Mouse (Mus musculus) liver, adult 2 months (tissue): ENCODE results near the gene Six5. TPM values are rescaled to one million over a fixed set of nuclear protein-coding genes. Genes with fewer than 3 reads are reported as not detected.

ENCODE experiments used
- DNase-seq: peaks from one replicate; pipeline ENCODE4 v3.0.0-alpha.2; 2011; ENCODE audit warnings: low read depth, low spot score; ENCODE audit errors: extremely low read depth
- H3K27ac ChIP-seq: fragments of 200-500 bp; replicated peaks from 2 replicates; pipeline ENCODE4 v1.5.1; 2012; ENCODE audit warnings: low read depth, mild to moderate bottlenecking, control low read depth, inconsistent platforms, low read length; ENCODE audit not compliant: insufficient read depth
- H3K27me3 ChIP-seq: fragments of 200-500 bp; 2 replicates; pipeline ENCODE4 v1.6.1; 2012; ENCODE audit warnings: mild to moderate bottlenecking, moderate library complexity, low read length, inconsistent platforms; ENCODE audit not compliant: control insufficient read depth, insufficient read depth
- H3K36me3 ChIP-seq: fragments of 200-500 bp; 2 replicates; pipeline ENCODE4 v1.6.1; 2012; ENCODE audit warnings: low read length, inconsistent platforms; ENCODE audit not compliant: control insufficient read depth, insufficient read depth
- H3K4me1 ChIP-seq: fragments of 200-500 bp; 2 replicates; pipeline ENCODE4 v1.6.1; 2011; ENCODE audit warnings: low read length; ENCODE audit not compliant: control insufficient read depth, insufficient read depth
- H3K4me3 ChIP-seq: fragments of 200-500 bp; 2 replicates; pipeline ENCODE4 v1.5.1; 2011; ENCODE audit warnings: low read depth, mild to moderate bottlenecking, control low read depth, low read length, moderate library complexity; ENCODE audit not compliant: insufficient read depth
- H3K79me2 ChIP-seq: fragments of 200-500 bp; 2 replicates; pipeline ENCODE4 v1.6.1; 2012; ENCODE audit warnings: inconsistent platforms, mild to moderate bottlenecking, low read length, moderate library complexity; ENCODE audit not compliant: control insufficient read depth, insufficient read depth
- H3K9ac ChIP-seq: fragments of 200-500 bp; 2 replicates; pipeline ENCODE4 v1.6.1; 2012; ENCODE audit warnings: low read depth, mild to moderate bottlenecking, control low read depth, inconsistent platforms, low read length
- CTCF ChIP-seq: fragments of 200-500 bp; IDR thresholded peaks from 2 replicates; pipeline ENCODE4 v1.5.1; 2011; ENCODE audit warnings: low read depth, low read length, control low read depth
- POLR2A ChIP-seq: fragments of 200-500 bp; IDR thresholded peaks from 2 replicates; pipeline ENCODE4 v1.6.1; 2011; ENCODE audit warnings: low read length, control low read depth; ENCODE audit not compliant: insufficient read depth; ENCODE audit errors: extremely low read depth
- WGBS: fragments of 180-500 bp; shearing (Covaris S2); methylation state at CpG from one replicate; pipeline ENCODE4 v1.1.7; 2018; 5-methylcytosine and 5-hydroxymethylcytosine counted together
- polyA plus RNA-seq: library from polyadenylated mRNA; depleted of rRNA; stranded (reverse); fragments of >200 nt; gene quantifications from 2 replicates; pipeline ENCODE4 v1.2.3, GENCODE M21; 2012; rRNA removed
- total RNA-seq: library from RNA; depleted of rRNA; stranded (reverse); fragments of >200 nt; gene quantifications from 2 replicates; pipeline ENCODE4 v1.2.3, GENCODE M21; 2014; rRNA removed

Gene Six5
- total RNA-seq = 1.8 and 2.3 TPM in 2 replicates
- 5.2 and 8.7 TPM in 2 replicates for polyA plus RNA-seq

GRCm38 (mm10) chr7:19094471-19094825 is at the start of gene Six5:
Gene Six5 (plus strand): TSS chr7:19094594.
- H3K4me1 ChIP-seq = peaks cover 8% of the 10 kb centered on the region
- peaks cover 3% of the 10 kb centered on the region; the same call in 1 of the 2 replicates for H3K79me2 ChIP-seq
- TF ChIP-seq POLR2A = no peak
- no peak for TF ChIP-seq CTCF
- no peak for DNase-seq
- peak within 1 kb of the TSS; percentile 76 for H3K4me3 ChIP-seq
- WGBS = under 1% methylated on average over 19 of the region's 36 CpGs
- peak within 1 kb of the TSS; percentile 87 for H3K9ac ChIP-seq
- H3K36me3 ChIP-seq = no peaks in the 10 kb centered on the region
- no peaks in the 10 kb centered on the region for H3K27me3 ChIP-seq
- peak within 1 kb of the TSS; percentile 86 for H3K27ac ChIP-seq

- Histone ChIP-seq H3K36me3 (peaks cover 33% of the 10 kb centered on the region; the same call in 1 of the 2 replicates), H3K9ac (no peak overlapping the region), H3K4me1 (no peaks in the 10 kb centered on the region), H3K79me2 (no peaks in the 10 kb centered on the region), H3K27ac (no peak overlapping the region), H3K4me3 (no peak overlapping the region), H3K27me3 (no peaks in the 10 kb centered on the region)
- no peak for DNase-seq
- TF ChIP-seq POLR2A = no peak
- no peak for TF ChIP-seq CTCF
- 92% methylated on average over 6 of the region's 6 CpGs for WGBS
Measured at GRCm38 (mm10) chr7:19044616-19045015, 49.8 kb upstream of the Six5 start.

- H3K4me3 ChIP-seq = no peak overlapping the region
- H3K36me3 ChIP-seq = peaks cover 31% of the 10 kb centered on the region; the same call in 1 of the 2 replicates
- no peak overlapping the region for H3K9ac ChIP-seq
- H3K4me1 ChIP-seq = no peaks in the 10 kb centered on the region
- H3K79me2 ChIP-seq = no peaks in the 10 kb centered on the region
- WGBS = 93% methylated on average over 11 of the region's 11 CpGs
- no peak for DNase-seq
- no peak for TF ChIP-seq POLR2A
- no peak for TF ChIP-seq CTCF
- no peak overlapping the region for H3K27ac ChIP-seq
- H3K27me3 ChIP-seq = no peaks in the 10 kb centered on the region
Measured at GRCm38 (mm10) chr7:19046286-19047069, 47.9 kb upstream of the Six5 start.

GRCm38 (mm10) chr7:19048006-19048527 is 46.3 kb upstream of the Six5 start:
- peaks cover 23% of the 10 kb centered on the region; the same call in 1 of the 2 replicates for H3K36me3 ChIP-seq
- no peaks in the 10 kb centered on the region for H3K79me2 ChIP-seq
- no peak for DNase-seq
- no peaks in the 10 kb centered on the region for H3K4me1 ChIP-seq
- TF ChIP-seq POLR2A (no peak), CTCF (no peak)
- no peak overlapping the region for H3K9ac ChIP-seq
- no peaks in the 10 kb centered on the region for H3K27me3 ChIP-seq
- no peak overlapping the region for H3K27ac ChIP-seq
- no peak overlapping the region for H3K4me3 ChIP-seq
- WGBS = 85% methylated on average over 14 of the region's 14 CpGs

GRCm38 (mm10) chr7:19049252-19049651 is 45.1 kb upstream of the Six5 start:
- Histone ChIP-seq H3K27me3 (no peaks in the 10 kb centered on the region), H3K9ac (no peak overlapping the region), H3K27ac (no peak overlapping the region), H3K4me3 (no peak overlapping the region), H3K36me3 (peaks cover 14% of the 10 kb centered on the region; the same call in 1 of the 2 replicates), H3K4me1 (no peaks in the 10 kb centered on the region), H3K79me2 (no peaks in the 10 kb centered on the region)
- 94% methylated on average over 5 of the region's 5 CpGs for WGBS
- DNase-seq = no peak
- TF ChIP-seq POLR2A (no peak), CTCF (no peak)

- no peak for DNase-seq
- H3K4me1 ChIP-seq = no peaks in the 10 kb centered on the region
- H3K4me3 ChIP-seq = no peak overlapping the region
- TF ChIP-seq CTCF = no peak
- TF ChIP-seq POLR2A = no peak
- no peak overlapping the region for H3K9ac ChIP-seq
- no peaks in the 10 kb centered on the region for H3K27me3 ChIP-seq
- H3K27ac ChIP-seq = no peak overlapping the region
- H3K79me2 ChIP-seq = no peaks in the 10 kb centered on the region
- H3K36me3 ChIP-seq = peaks cover 14% of the 10 kb centered on the region; the same call in 1 of the 2 replicates
- 83% methylated on average over 8 of the region's 8 CpGs for WGBS
Measured at GRCm38 (mm10) chr7:19050172-19050571, 44.2 kb upstream of the Six5 start.
